Mouse (Mus musculus): ENCODE measurements around the gene Ncdn.

DNA sequence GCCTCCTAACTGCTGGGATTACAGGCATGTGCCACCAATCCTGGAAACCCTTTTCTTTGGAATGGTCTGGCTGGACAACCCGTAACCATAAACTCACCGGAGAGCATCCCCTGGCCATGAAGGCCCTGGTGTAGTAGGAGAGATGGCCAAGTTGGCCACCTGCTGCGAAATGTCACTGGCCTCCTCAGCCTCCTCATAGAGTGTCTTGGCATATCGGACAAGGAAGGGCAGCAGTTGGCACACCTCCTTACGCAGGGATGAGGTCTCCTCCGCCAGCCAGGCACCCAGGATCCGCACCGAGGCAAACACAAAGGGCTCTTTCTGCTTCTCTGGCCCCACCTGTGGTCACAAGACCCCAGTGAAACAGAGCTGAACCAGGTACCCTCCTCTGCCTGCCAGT, 4.9 kb downstream of the Ncdn start:
- TF ChIP-seq SRF (IDR thresholded peaks at IDR 0.05; ENCODE audit: control insufficient read depth, insufficient read length, low read depth) (no peak), POLR2A (IDR thresholded peaks at IDR 0.05; ENCODE audit: insufficient read length, low read depth) (no peak)
